Mouse (Mus musculus) testis, postnatal 14 days (tissue): ENCODE measurements around the gene Ggn.
"Not testable (repeated sequence)": the region's sequence is repeated elsewhere in the genome, so short reads cannot be mapped to it uniquely, and the experiment has no call there.

Experiments
- DNase-seq: peaks from one replicate; pipeline ENCODE4 v3.0.0; 2021; ENCODE audit warnings: low spot score

The Ggn gene

DNA sequence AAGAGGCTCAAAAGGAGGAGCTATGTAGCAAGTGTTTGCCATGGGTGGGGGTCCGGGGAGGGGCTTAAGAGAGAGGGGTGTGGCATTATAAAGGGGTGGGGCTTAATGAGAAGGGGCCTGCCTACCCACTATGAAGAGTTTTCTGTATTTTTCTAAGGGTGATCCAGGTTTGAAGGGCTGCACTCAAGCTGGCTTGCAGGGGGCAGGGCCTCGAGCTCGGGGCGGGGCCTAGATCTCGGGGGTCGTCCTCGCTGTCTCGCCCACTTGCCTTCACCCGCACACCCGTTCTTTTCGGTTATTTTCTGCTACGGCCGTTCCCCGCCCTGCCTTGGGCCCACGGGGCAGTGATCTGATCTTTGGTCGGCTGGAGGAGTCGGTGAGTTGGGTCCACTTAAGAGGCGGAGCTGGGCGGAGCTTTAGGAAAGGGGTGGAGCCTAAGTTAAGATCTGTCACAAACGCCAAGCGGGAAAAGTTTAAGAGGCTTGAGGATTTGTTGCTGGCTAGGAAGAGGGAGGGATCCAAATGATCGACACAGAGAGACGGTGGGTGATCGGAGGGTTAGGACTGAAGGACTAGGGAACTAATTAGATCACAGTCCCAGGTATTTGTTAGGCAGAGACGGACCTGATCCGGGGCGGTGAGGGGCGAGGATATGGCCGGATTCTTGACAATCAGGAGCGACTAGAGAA is at the start of gene Ggn, which contains the start of gene Spred3:
Gene Ggn (plus strand): TSS at position 145 of the 689 bp plus-strand sequence.
Gene Spred3 (minus strand): TSS at position 346 of the 689 bp plus-strand sequence.
- DNase-seq: peak; percentile 71

DNA sequence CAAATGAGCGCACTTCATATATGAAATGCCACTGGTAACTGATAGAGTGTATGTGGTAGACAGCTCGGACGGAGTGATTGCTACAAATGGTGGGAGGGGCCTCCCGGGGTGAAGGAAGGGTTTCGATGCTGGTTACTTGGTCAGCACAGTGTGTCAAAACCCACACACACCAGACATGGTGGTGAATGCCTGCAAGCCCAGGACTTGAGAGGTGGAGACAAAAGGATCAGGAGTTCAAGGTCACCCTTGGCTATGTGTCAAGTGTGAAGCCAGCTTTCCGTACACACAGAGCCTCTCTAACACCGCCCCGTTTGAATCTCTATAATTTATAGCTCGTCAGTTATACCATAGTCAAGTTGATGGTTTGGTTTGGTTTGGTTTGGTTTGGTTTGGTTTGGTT is 47.2 kb upstream of the Ggn start:
- no peak for DNase-seq

DNA sequence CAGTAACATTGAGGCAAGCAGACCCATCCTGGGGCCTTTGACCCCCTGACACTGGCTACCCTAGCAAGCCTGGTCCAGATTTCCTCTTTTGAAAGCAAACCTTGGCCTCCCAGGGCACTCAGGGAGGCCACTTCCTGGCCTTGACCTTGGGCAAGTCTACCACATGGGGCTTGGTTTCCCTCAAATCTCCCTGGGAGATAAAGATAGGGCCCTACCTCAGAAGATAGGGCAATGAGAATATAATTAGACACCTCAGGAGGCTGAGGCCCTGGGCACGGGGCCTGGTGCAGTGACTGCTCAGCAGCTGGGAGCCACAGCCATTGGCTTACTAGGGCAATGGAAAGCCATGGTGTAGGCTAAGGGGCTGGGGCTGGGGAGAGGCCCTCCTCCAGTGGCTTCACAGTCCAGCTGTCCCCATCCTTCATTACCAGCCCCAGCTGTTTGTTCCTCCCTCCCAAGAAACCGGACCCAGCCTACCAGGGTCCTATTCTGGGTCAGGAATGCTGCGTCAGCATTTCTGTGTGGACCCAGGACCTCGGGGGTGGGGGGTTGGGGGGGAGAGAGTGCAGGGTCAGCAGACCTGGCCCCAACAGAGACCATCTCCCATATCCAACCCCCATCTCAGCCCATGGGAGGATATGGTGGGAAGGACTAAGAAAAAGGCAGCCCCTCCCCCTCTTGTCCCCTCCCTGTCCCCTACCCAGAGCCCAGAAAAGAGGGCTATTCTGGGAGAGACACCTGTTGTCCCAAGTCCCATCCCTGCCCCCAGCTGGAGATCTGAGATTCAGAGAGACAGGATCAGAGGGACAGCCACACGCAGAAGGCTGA is 46.3 kb upstream of the Ggn start:
- no peak for DNase-seq

DNA sequence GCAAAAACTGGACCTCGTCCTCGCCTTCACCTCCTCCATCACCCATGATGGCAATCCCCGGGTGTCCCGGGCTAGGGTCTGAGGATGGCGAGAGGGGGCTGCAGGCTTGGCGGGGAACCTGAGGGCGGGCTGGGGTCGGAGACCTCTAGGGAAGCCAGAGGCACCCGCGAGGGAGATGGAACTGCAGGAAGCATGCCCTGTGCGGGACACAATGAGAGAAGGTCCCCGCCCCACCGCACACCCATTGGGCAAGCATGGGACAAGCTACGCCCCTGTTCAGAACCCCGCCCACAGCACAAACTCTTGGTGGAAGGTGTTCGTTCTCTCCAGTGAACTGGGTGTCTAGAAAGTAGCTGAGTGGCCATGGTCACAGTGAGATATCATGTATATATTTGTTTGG is 45.0 kb upstream of the Ggn start, which contains the start of gene Ryr1:
Gene Ryr1 (minus strand): TSS at position 210 of the 400 bp plus-strand sequence.
- peak; percentile 53 for DNase-seq

DNA sequence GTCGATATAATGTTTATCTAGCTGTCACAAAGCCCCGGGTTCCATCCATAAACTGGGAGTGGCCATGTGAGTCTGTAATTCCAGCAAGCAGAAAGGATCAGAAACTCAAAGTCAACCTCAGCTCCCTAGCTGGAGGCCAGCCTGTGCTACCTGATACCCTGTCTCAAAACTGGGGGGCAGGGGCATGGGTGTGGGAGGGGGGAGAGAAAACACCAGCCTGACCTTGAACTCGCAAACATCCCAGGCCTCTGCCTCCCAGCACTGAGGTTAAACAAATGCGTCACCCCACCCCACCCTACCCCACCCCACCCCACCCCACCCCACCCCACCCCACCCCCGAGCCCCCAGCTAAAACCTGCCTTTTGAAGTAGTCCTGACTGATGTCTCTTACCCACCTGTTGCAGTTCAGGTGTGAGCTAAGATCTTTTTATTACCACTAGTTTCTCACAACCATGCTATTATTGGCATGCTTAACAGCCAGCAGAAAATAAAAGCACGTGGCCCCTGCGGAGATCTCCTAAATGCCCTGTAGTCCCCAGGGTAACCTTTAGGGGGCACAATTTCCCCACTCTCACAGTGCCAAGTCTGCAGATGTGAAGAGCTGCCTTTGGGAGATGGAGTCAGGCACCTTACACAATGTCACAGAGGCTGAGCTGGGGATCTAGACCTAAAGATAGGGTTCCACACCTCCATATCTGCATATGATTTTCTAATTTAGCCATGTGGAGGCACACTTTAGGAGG is 43.7 kb upstream of the Ggn start:
- DNase-seq: no peak

DNA sequence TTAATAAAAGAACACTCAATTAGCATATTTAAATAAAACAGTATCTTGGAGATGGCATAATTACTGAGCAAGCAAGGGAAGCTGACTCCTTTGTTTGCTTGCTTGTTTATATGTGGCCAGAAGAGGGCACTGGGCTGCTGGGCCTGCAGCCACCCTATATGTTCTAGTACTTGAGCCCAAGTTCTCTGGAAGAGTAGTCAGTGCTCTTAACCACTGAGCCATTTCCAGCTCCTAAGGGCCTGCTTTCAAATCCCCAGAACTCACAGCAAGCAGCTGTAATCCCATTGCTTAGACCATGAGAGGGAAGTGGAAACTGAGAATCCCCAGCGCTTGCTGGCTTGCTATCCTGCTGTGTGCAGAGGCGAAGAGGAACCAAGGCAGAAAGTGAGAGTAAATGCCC is 41.3 kb upstream of the Ggn start:
- DNase-seq: no peak

DNA sequence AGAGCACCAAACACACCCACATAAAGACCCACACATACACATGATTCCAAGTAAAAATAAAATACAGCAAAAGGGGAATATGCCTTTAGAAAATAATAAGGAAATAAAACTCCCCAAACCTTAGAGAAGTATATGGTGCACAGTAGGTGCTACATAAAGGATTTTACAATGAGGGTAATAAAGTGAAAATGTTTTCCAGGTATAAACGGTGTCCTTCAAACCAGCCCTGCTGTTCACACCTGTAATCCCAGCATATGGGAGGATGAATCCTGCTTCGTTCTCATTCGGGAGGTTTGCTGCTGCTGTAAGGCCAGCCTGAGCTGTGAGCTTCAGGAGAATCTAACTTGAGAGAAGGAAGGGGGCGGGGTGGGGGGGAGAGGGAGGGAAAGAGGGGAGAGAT is 35.8 kb upstream of the Ggn start:
- no peak for DNase-seq

DNA sequence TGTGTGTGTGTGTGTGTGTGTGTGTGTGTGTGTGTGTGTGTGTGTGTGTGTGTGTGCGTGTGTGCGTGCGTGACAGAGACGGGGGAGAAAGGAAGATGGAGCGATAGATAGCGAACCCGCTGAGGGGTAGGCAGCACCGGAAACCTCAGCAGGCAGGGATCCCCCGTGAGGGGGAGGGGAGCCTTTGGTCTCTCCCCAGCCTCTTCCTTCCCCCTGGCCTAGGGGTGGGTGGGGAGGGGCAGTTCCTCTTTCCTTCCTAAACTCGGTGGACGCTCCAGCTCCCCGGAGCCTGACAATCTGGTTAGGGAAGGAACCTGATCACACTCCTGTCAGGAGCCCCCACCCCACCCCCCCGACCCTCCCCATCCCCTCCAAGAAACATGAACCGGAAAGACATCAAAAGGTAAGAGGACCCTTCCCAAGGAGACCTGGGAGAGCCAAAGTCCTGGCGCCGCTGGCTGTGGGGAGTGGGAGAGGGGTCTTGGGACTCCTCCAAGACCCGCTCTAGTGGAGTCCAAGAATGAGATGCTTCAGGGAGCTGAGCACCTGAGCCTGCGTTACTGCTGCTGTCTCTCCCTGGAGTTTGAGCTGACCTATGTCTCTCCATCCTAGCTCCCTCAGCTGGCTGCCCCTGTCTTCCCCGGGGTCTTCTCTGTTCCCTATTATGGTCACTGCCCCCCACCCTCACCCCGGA is 35.2 kb upstream of the Ggn start, which contains the start of gene Rasgrp4:
Gene Rasgrp4 (plus strand): TSS at position 159 of the 694 bp plus-strand sequence.
- no peak for DNase-seq

DNA sequence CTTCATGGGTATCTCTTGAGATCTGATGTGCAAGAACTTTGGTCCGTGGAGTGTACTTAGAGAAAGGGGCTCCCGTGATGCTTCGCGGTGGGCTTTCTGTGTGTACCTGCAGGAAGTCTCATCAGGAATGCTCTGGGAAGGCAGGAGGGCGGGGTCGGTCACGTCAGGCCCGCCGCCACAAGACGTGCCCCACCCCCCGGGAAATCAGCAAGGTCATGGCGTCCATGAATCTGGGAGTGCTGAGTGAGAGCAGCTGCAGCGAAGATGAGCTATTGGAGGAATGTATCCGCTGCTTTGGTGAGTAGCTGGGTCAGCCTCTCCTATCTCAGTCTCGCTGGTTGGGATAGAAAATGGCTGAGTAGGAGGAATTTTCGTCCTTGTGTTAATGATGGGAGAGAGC is 32.6 kb upstream of the Ggn start:
- DNase-seq: peak; percentile 36

DNA sequence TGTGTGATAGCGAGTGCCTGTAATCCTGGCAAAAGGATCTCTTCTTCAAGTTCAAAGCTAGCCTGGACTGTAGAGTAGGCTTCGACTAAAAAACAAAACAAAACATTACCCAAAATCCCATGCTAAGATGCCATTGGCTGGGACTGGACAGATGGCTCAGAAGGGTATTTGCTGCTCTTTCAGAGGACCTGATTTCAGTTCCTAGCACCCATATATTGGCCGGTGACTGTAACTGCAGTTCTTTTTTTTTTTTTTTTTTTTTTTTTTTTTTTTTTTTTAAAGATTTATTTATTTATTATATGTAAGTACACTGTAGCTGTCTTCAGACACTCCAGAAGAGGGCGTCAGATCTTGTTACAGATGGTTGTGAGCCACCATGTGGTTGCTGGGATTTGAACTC is 30.8 kb upstream of the Ggn start:
- not testable (repeated sequence) for DNase-seq

DNA sequence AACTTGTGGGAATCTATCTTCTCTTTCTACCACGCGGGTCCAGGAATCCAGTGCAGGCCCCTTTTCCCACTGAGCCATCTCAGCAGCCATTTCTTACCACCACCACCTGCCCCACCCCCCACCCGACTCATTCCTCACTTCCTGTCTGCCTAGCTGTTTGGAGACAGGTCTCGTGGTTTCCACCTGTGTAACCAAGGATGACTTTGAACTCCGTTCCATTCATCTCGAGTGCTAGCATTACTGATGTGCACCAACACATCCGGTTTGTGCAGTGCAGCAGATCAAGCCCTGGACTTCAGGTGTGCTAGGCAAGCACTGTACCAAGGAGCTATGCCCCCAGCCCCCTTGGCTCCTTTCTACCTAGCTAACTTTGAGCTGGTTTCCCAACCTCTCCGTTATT is 28.6 kb upstream of the Ggn start:
- DNase-seq: no peak

DNA sequence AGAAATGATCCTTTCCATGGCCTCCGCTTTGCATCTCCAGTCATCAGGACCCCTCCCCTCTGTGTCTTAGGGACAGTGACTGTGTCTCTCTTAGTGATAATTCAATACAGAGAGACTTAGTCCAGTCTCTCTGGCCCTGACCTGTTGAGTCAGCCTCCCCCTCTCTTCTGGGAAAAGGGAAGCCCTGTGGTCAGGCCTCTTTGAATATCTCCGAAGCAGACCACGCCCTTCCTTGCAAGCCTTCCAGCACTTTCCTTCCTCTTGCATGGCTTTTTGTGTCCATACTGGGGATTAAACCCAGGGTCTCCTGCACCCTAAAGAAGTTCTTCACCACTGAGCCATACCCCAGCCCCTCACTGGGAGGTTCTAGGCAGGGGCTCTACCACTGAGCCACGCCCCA is 26.0 kb upstream of the Ggn start:
- DNase-seq: no peak

DNA sequence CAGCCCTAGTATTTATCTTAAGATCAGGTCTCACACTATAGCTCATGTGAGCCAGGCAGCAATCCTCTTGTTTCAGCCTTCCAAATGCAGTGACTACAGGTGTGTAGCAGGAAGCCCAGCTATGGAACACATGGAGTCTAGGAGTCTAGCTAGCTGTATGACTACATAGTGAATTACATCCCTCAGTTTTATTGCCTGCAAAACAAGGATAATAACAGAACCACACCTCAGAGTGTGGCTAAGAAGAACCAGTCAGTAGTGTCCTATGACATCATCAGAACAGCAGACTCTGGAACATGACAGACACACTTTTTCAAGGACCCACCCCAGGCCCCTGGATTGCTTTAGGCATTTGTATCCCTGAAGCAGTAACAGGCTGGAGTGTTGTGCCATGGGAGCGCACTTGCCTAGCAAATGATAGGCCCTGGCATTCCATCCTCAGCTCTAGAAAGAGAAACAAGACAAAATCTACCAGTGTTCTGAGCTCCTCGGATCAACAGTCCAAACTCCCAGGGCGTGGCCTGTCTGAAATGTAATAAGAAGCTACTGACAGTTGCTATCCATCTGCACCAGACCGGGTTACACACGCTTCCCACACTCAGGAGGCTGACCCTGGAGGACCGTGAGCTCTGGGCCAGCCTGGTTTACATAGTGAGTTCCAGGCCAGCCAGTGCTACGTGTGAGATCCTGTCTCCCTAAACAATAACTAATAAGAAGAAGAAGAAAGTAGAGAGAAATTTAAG is 23.2 kb upstream of the Ggn start:
- DNase-seq: no peak

DNA sequence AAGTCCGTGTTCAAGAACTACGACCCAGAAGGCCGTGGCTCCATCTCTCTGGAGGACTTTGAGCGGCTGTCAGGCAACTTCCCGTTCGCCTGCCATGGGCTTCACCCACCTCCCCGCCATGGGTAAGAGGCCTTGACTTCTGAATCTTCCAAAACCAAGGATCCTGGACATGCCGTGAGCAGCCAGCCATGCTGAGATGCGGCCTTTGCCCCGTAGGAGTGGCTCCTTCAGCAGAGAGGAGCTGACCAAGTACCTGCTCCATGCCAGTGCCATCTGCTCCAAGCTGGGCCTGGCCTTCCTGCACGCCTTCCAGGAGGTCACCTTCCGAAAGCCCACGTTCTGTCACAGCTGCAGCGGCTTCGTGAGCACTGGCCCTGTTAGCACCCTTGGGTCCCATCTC is 21.2 kb upstream of the Ggn start:
- DNase-seq: no peak

DNA sequence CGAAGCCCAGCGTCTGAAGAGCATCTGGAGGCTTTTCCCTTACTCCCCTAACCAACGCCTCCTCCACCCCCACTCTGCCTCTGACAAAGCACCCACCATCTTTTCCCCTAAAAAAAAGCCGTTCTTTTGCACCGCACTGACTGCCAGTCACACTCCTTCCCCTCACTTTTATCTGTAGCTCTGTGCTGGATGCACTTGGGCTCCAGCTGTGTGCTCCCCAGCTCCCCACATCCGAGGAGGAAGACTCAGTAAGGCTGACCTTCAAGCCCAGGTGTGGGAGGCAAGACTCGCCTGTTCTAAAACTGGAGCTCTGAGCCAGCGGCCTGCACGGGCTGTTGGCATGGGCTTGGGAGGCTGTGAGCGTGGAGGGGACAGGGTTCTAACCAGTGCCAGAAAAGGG is 18.5 kb upstream of the Ggn start:
- DNase-seq: no peak

DNA sequence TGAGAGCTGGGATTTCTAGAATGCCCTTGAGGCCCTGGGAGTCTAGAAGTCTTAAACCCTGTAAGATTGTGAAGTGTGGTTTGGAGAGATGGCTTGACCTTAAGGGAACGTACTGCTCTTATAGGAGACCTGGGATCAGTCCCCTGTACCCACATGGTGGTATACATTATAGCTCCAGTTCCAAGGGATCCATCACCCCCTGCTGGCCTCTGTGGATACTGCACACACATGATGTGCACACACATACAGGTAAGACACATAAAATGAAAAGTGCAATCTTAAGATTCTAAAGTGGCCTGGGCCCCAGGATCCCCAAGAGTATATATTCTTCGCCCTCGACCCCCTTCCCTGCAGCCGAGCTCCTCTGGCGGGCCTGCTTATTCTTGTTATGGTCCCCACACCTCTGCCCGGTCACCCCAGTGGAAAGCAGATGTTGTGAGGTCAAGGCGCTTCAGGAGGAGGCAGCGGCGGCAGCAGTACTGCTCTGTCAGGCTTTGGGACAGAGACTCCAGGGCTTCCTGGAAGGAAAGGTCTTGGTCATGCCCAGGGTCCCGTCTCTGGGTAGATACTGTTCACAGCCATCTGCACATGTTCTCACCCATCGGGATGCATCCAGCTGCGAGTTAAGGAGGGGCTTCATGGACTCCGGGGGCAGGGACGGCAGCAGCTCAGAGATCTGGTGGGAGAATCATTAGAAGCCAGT is 15.8 kb upstream of the Ggn start:
- no peak for DNase-seq

DNA sequence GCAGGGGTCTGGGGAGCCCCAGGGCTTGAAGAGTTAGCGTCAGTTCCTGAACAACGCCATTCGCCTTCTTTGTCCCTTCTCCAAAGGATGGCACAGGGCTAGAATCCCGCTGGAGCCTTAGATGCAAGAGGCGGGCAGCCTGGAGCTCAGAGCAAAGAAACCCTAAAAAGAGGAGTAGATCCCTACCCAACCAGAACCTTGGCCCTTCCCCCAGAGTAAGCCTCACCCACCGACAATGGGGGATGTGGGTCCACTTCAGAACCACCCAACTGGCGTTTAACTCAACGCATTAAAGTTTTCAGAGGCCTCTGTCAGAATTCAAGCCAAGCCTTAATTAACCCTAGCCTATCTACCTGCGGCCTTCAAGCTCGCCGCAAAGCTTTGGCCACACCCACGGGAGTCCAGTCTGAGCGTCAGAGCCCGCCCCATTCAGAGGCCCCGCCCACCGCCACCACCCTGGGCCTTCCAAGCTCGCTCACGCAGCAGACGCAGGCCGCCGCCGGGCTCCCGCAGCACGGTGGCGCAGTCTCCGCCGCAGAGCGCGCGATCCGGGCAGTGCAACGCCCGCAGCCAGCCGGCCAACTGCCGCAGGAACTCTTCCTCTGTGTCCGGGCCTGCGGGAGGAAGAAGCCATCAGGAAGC is 14.7 kb upstream of the Ggn start:
- DNase-seq: peak; percentile 83

DNA sequence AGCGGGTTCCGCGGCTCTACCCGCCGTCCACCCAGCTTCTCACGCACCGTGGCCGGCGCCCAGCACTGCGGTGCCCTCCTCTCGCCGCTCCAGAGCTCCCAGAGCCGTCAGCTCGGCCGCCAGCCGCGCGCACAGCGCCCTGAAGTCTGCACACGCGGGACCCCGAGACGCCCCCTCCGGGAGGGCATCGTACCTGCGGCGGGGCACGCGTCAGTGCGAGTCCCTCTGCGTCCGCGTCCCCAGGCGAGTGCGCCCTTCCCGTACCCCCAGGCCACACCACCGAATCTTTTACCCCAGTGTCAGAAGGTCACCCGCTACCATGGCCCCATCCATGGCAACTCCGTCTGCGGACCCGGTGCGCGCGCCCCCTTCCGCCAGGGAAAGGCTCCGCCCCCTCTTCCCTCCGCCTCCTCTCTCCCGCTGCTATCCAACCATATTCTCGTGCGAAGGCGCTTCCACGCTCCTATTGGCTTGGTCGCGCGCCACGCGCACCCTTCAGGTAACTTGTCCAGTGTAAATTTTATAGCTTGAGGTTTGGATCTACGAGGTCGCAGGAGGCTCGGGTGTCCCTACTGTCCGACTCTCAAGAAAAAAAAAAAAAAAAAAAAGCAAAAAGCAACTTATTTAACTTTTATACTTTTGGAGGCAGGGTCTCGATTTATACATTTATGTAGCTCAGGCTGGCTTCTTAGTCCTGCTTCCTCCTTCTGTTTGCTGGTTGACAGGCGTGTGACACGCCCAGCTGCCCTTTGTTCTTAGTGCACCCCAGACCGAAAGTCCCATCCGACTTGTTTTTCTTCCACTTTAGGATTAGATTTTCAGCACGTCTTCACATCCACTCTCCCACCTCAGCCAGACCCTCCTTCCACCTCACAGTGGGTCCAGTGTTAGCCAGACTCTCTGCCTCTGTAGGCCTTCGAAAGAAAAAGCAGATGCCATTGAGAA is 13.9 kb upstream of the Ggn start, which contains the start of gene Fam98c:
Gene Fam98c (minus strand): TSS at position 397 of the 945 bp plus-strand sequence.
- DNase-seq: peak; percentile 84

DNA sequence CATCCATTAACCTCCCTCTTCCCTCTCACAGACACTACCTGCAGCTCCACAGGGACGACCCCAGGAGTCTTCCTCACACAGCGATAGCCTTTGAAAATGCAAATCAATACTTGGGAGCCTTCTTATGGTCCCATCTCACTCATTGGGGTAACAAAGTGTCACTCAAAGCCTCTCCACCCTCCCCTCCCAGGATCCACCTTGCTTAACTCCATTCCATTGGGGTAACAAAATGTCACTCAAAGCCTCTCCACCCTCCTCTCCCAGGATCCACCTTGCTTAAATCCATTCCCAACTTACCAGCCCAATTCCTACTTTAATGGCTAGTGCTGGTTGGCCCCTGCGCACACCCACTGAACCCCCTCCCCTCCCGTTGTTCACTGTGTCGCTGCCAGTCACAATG is 11.7 kb upstream of the Ggn start:
- DNase-seq: no peak
